Mouse (Mus musculus) spleen, adult 2 months (tissue): ENCODE measurements around the gene Siglecf. TPM values are rescaled to one million over a fixed set of nuclear protein-coding genes. Genes with fewer than 3 reads are reported as not detected.

Experiments
- DNase-seq, 2 experiments: peaks; one replicate each; pipeline versions ENCODE4 v3.0.0 to v3.0.0-alpha.2; 2012 to 2021; ENCODE audit warnings: low spot score in 2 of 2, low read depth in 1 of 2
- H3K27ac ChIP-seq: fragments of 200-500 bp; 2 replicates; pipeline ENCODE4 v1.5.1; 2012; ENCODE audit warnings: low read length, inconsistent platforms; ENCODE audit not compliant: insufficient read depth
- H3K27me3 ChIP-seq: fragments of 200-500 bp; 2 replicates; pipeline ENCODE4 v1.6.1; 2012; ENCODE audit warnings: mild to moderate bottlenecking, moderate library complexity, low read length, inconsistent platforms; ENCODE audit not compliant: control insufficient read depth, insufficient read depth
- H3K36me3 ChIP-seq: fragments of 200-500 bp; 2 replicates; pipeline ENCODE4 v1.6.1; 2012; ENCODE audit warnings: mild to moderate bottlenecking, low read length, inconsistent platforms; ENCODE audit not compliant: control insufficient read depth, insufficient read depth
- H3K4me1 ChIP-seq: fragments of 200-500 bp; 2 replicates; pipeline ENCODE4 v1.6.1; 2011; ENCODE audit warnings: inconsistent platforms; ENCODE audit not compliant: control insufficient read depth, insufficient read depth, insufficient read length
- H3K4me3 ChIP-seq: fragments of 200-500 bp; 2 replicates; pipeline ENCODE4 v1.5.1; 2011; ENCODE audit warnings: mild to moderate bottlenecking, inconsistent platforms; ENCODE audit not compliant: insufficient read depth, insufficient read length; ENCODE audit errors: extremely low read depth
- CTCF ChIP-seq: fragments of 200-500 bp; IDR thresholded peaks from 2 replicates; pipeline ENCODE4 v1.5.1; 2011; ENCODE audit warnings: mild to moderate bottlenecking, inconsistent platforms; ENCODE audit not compliant: insufficient read depth, insufficient read length, insufficient replicate concordance; ENCODE audit errors: extremely low read depth
- POLR2A ChIP-seq: fragments of 200-500 bp; IDR thresholded peaks from 2 replicates; pipeline ENCODE4 v1.6.1; 2011; ENCODE audit warnings: low read depth, low read length, inconsistent platforms
- WGBS: fragments of 180-500 bp; shearing (Covaris S2); methylation state at CpG from one replicate; pipeline ENCODE4 v1.1.7; 2018; 5-methylcytosine and 5-hydroxymethylcytosine counted together
- polyA plus RNA-seq: library from polyadenylated mRNA; depleted of rRNA; stranded (reverse); fragments of >200 nt; gene quantifications from 2 replicates; pipeline ENCODE4 v1.2.3, GENCODE M21; 2012

Gene Siglecf
- polyA plus RNA-seq, 1 experiment, result 0.94 TPM

DNA sequence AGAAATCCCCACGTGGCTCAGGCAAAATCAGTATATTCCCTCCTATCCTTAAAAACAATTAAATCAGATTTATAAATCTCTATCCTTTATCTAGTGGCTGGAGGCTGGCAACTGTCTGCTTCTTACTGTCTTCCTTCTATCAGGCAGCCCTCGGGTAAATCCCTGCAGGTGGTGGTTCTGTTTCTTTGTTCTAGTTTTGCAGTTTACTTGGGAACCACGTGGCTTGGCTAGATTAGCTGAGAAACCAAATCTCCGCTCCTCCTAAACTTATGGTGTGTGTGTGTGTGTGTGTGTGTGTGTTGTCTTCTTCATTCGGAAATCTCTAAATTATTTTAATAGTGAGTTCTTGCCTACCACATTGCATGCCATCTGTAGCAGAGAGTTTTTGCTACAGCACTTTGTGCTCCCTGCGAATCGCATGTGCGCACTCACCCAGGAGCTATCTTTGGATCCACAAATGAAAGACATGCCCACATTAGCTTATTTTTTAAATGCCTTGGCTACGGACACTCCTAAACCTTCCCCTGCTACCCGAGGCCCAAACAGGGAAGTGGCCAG, 24.8 kb upstream of the Siglecf start:
- WGBS, result 63% methylated on average over 10 of the region's 10 CpGs
- TF ChIP-seq CTCF (no peak), POLR2A (no peak)
- H3K36me3 ChIP-seq, result no peaks in the 10 kb centered on the region
- H3K4me1 ChIP-seq, result no peaks in the 10 kb centered on the region
- no peak for DNase-seq
- H3K27ac ChIP-seq, result no peak overlapping the region
- H3K4me3 ChIP-seq, result no peak overlapping the region
- H3K27me3 ChIP-seq, result no peaks in the 10 kb centered on the region

- H3K4me3 ChIP-seq, result no peak overlapping the region
- H3K27me3 ChIP-seq, result no peaks in the 10 kb centered on the region
- no peaks in the 10 kb centered on the region for H3K36me3 ChIP-seq
- WGBS, result 70% methylated on average over 4 of the region's 4 CpGs
- no peak for TF ChIP-seq CTCF
- no peak for TF ChIP-seq POLR2A
- H3K4me1 ChIP-seq, result no peaks in the 10 kb centered on the region
- no peak for DNase-seq
- no peak overlapping the region for H3K27ac ChIP-seq
Measured at GRCm38 (mm10) chr7:43328101-43328500, 23.0 kb upstream of the Siglecf start.

DNA sequence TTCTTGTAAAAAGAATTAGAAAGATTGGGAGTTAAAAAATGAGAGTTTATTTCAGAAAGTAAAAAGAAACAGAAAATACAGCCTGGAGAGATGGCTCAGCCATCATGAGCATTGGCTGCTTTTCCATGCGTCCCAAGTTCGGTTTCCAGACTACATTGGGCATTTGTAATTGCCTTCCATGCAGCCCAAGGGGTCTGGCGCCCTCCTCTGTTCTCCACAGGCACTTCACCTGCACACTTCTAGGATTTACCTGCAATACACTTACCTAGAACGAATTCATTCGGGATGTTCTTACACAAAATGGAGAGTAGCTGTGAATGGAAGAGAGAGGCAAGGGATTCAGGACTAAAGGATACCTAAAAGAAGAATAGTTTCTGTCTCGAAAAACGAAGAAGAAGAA, 17.9 kb upstream of the Siglecf start:
- 19% methylated on average over 7 of the region's 7 CpGs for WGBS
- no peak for TF ChIP-seq POLR2A
- TF ChIP-seq CTCF, result peak; percentile 26; the same call in 1 of the 2 replicates
- Histone ChIP-seq H3K4me1 (no peaks in the 10 kb centered on the region), H3K27me3 (no peaks in the 10 kb centered on the region), H3K27ac (no peak overlapping the region), H3K36me3 (no peaks in the 10 kb centered on the region), H3K4me3 (no peak overlapping the region)
- DNase-seq, result no peak

- no peak for DNase-seq
- no peaks in the 10 kb centered on the region for H3K27me3 ChIP-seq
- H3K27ac ChIP-seq, result no peak overlapping the region
- H3K4me1 ChIP-seq, result no peaks in the 10 kb centered on the region
- TF ChIP-seq CTCF, result no peak
- no peak for TF ChIP-seq POLR2A
- 84% methylated on average over 2 of the region's 2 CpGs for WGBS
- H3K4me3 ChIP-seq, result no peak overlapping the region
- H3K36me3 ChIP-seq, result no peaks in the 10 kb centered on the region
Measured at GRCm38 (mm10) chr7:43333899-43334298, 17.2 kb upstream of the Siglecf start.

DNA sequence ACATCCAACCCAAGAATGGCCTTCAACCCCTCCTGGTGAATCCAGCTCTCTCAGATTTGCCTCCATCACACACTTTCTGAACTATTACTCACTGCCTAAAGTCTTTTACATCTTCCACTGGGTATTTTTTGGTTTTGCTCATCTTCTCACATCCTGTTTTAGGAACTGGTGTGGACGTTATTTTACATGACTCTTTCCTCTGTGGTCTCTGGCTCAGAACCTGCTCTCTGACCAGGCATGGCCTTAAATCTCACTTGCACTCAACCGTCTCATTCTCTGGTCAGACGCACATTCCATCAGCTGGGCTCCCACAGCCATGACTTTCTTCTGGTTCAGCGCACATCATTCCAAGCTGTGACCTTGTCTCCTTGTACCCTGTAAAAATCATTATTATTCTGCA, 10.4 kb upstream of the Siglecf start:
- no peaks in the 10 kb centered on the region for H3K4me1 ChIP-seq
- H3K27me3 ChIP-seq, result no peaks in the 10 kb centered on the region
- H3K36me3 ChIP-seq, result no peaks in the 10 kb centered on the region
- WGBS, result 55% methylated on average over 4 of the region's 4 CpGs
- no peak for DNase-seq
- TF ChIP-seq POLR2A (no peak), CTCF (no peak)
- no peak overlapping the region for H3K27ac ChIP-seq
- H3K4me3 ChIP-seq, result no peak overlapping the region

GRCm38 (mm10) chr7:43343191-43343590, 8.0 kb upstream of the Siglecf start:
- Histone ChIP-seq H3K4me3 (no peak overlapping the region), H3K27ac (no peak overlapping the region), H3K4me1 (no peaks in the 10 kb centered on the region), H3K36me3 (no peaks in the 10 kb centered on the region), H3K27me3 (no peaks in the 10 kb centered on the region)
- 38% methylated on average over 5 of the region's 5 CpGs for WGBS
- no peak for DNase-seq
- TF ChIP-seq POLR2A, result no peak
- no peak for TF ChIP-seq CTCF

GRCm38 (mm10) chr7:43344020-43344419, 7.1 kb upstream of the Siglecf start:
- Histone ChIP-seq H3K36me3 (no peaks in the 10 kb centered on the region), H3K27me3 (no peaks in the 10 kb centered on the region), H3K4me3 (no peak overlapping the region), H3K4me1 (no peaks in the 10 kb centered on the region), H3K27ac (no peak overlapping the region)
- TF ChIP-seq CTCF (no peak), POLR2A (no peak)
- no peak for DNase-seq
- WGBS, result 85% methylated on average over 2 of the region's 2 CpGs
